Mouse (Mus musculus) kidney, adult 18-20 months (tissue): ENCODE data around the gene Mbd6.
A peak's percentile ranks its signal among the peaks of the same experiment; 100 is the strongest.
"Not testable (repeated sequence)": the region's sequence is repeated elsewhere in the genome, so short reads cannot be mapped to it uniquely, and the experiment has no call there.

ENCODE experiments used
- DNase-seq: peaks from one replicate; pipeline ENCODE4 v3.0.0; 2021

Gene Mbd6

GRCm38 (mm10) chr10:127312356-127312676 is 23.5 kb upstream of the Mbd6 start:
- peak; percentile 87 for DNase-seq

- peak; percentile 94 for DNase-seq
Measured at GRCm38 (mm10) chr10:127311476-127312355, 22.9 kb upstream of the Mbd6 start, which contains the start of gene Mars. Gene Mars, minus strand, starts transcription at chr10:127311786.

GRCm38 (mm10) chr10:127310523-127311475 is 22.0 kb upstream of the Mbd6 start:
- DNase-seq, result no peak

- DNase-seq, result not testable (repeated sequence)
Measured at GRCm38 (mm10) chr10:127309167-127309566, 20.3 kb upstream of the Mbd6 start.

GRCm38 (mm10) chr10:127303136-127303535 is 14.3 kb upstream of the Mbd6 start:
- DNase-seq, result no peak

- no peak for DNase-seq
Measured at GRCm38 (mm10) chr10:127300361-127300760, 11.5 kb upstream of the Mbd6 start.

GRCm38 (mm10) chr10:127297015-127297871 is 8.4 kb upstream of the Mbd6 start:
- no peak for DNase-seq

GRCm38 (mm10) chr10:127295986-127296794 is 7.4 kb upstream of the Mbd6 start:
- no peak for DNase-seq

GRCm38 (mm10) chr10:127294895-127295510 is 6.2 kb upstream of the Mbd6 start:
- no peak for DNase-seq

GRCm38 (mm10) chr10:127293590-127294113 is 4.8 kb upstream of the Mbd6 start:
- DNase-seq, result no peak

GRCm38 (mm10) chr10:127292987-127293538 is 4.2 kb upstream of the Mbd6 start:
- DNase-seq, result peak; percentile 21

GRCm38 (mm10) chr10:127291881-127292638 is 3.2 kb upstream of the Mbd6 start:
- no peak for DNase-seq

GRCm38 (mm10) chr10:127290930-127291880 is 2.4 kb upstream of the Mbd6 start:
- DNase-seq, result no peak

- peak; percentile 100 for DNase-seq
Measured at GRCm38 (mm10) chr10:127290307-127290929, 1.6 kb upstream of the Mbd6 start.

- peak; percentile 78 for DNase-seq
Measured at GRCm38 (mm10) chr10:127289573-127290191, 864 bp upstream of the Mbd6 start.

- DNase-seq, result no peak
Measured at GRCm38 (mm10) chr10:127288328-127288799, 454 bp downstream of the Mbd6 start.

- no peak for DNase-seq
Measured at GRCm38 (mm10) chr10:127287936-127288293, 903 bp downstream of the Mbd6 start.
